Mouse (Mus musculus) hindbrain, embryonic 14.5 days (tissue): ENCODE measurements around the gene Nlrp6. TPM values are rescaled to one million over a fixed set of nuclear protein-coding genes. Genes with fewer than 3 reads are reported as not detected.
A peak's percentile ranks its signal among the peaks of the same experiment; 100 is the strongest.

Experiments
- ATAC-seq: fragments of 200-750 bp; cut with Nextera tagmentation; 2 replicates; pipeline ENCODE4 v1.8.0; 2017; ENCODE audit warnings: moderate number of reproducible peaks, mild to moderate bottlenecking, moderate TSS enrichment, moderate library complexity; ENCODE audit not compliant: low FRiP score
- DNase-seq: peaks from one replicate; pipeline ENCODE4 v3.0.0-alpha.2; 2015; ENCODE audit warnings: low spot score
- H3K27ac ChIP-seq: fragments of 300-500 bp; sonication (generic); 2 replicates; pipeline ENCODE4 v1.5.1; 2014; ENCODE audit warnings: mild to moderate bottlenecking, moderate library complexity
- H3K27me3 ChIP-seq: fragments of 300-500 bp; sonication (generic); 2 replicates; pipeline ENCODE4 v1.6.1; 2014; ENCODE audit warnings: mild to moderate bottlenecking, low read length, mixed read lengths; ENCODE audit not compliant: control insufficient read depth, insufficient read depth
- H3K36me3 ChIP-seq: fragments of 300-500 bp; sonication (generic); replicated peaks from 2 replicates; pipeline ENCODE4 v1.6.1; 2014; ENCODE audit not compliant: control insufficient read depth, insufficient read depth
- H3K4me1 ChIP-seq: fragments of 300-500 bp; sonication (generic); replicated peaks from 2 replicates; pipeline ENCODE4 v1.6.1; 2014; ENCODE audit warnings: antibody characterized with exemption, low read length, mixed read lengths; ENCODE audit not compliant: control insufficient read depth, insufficient read depth
- H3K4me2 ChIP-seq: fragments of 300-500 bp; sonication (generic); replicated peaks from 2 replicates; pipeline ENCODE4 v1.6.1; 2014; ENCODE audit warnings: mild to moderate bottlenecking, moderate library complexity
- H3K4me3 ChIP-seq: fragments of 300-500 bp; sonication (generic); replicated peaks from 2 replicates; pipeline ENCODE4 v1.5.1; 2014; ENCODE audit warnings: mild to moderate bottlenecking, low read length
- H3K9ac ChIP-seq: fragments of 300-500 bp; sonication (generic); 2 replicates; pipeline ENCODE4 v1.6.1; 2014
- H3K9me3 ChIP-seq: fragments of 300-500 bp; sonication (generic); 2 replicates; pipeline ENCODE4 v1.6.1; 2016; ENCODE audit warnings: low read length; ENCODE audit not compliant: control insufficient read depth
- WGBS: fragments of 180-500 bp; shearing (Covaris S2); extraction: QIAGEN DNeasy Blood & Tissue Kit; methylation state at CpG from one replicate; pipeline ENCODE4 v1.1.7; 2014; 5-methylcytosine and 5-hydroxymethylcytosine counted together
- polyA plus RNA-seq: library from polyadenylated mRNA; unstranded; fragments of >200 nt; fragmentation: Nextera tagmentation; extraction: Ambion mirVana; gene quantifications from 2 replicates; pipeline ENCODE4 v1.2.1, GENCODE M21; 2014

The Nlrp6 gene
- polyA plus RNA-seq, 1 experiment from 2014 or later: 0.60 TPM

- H3K4me3 ChIP-seq: no peak overlapping the region
- 56% methylated on average over 8 of the region's 8 CpGs for WGBS
- no peak for ATAC-seq
These were observed 30.3 kb downstream of the Nlrp6 start for GRCm38 (mm10) chr7:140951051-140951450.

GRCm38 (mm10) chr7:140951765-140952164 lies 31.1 kb downstream of the Nlrp6 start:
- WGBS: 82% methylated on average over 6 of the region's 6 CpGs
- DNase-seq (no peak), ATAC-seq (no peak)
- Histone ChIP-seq H3K4me2 (no peak overlapping the region), H3K4me1 (0 out of 2 replicates have a peak, but pooled peaks cover 8% of the 10 kb centered on the region), H3K27me3 (no peaks in the 10 kb centered on the region), H3K9me3 (no peaks in the 10 kb centered on the region), H3K36me3 (no peaks in the 10 kb centered on the region), H3K27ac (no peak overlapping the region), H3K9ac (no peak overlapping the region), H3K4me3 (no peak overlapping the region)

More at GRCm38 (mm10) chr7:140951051-140951450, 30.3 kb downstream of the Nlrp6 start:
- 0 out of 2 replicates have a peak, but pooled peaks cover 8% of the 10 kb centered on the region for H3K4me1 ChIP-seq
- DNase-seq: no peak
- H3K36me3 ChIP-seq: no peaks in the 10 kb centered on the region
- H3K9ac ChIP-seq: no peak overlapping the region
- H3K27ac ChIP-seq: no peak overlapping the region
- no peak overlapping the region for H3K4me2 ChIP-seq
- H3K9me3 ChIP-seq: no peaks in the 10 kb centered on the region
- H3K27me3 ChIP-seq: no peaks in the 10 kb centered on the region

GRCm38 (mm10) chr7:140952441-140952840 lies 31.7 kb downstream of the Nlrp6 start:
- 0 out of 2 replicates have a peak, but pooled peaks cover 8% of the 10 kb centered on the region for H3K4me1 ChIP-seq
- H3K36me3 ChIP-seq: no peaks in the 10 kb centered on the region
- H3K4me2 ChIP-seq: no peak overlapping the region
- H3K9me3 ChIP-seq: no peaks in the 10 kb centered on the region
- DNase-seq (no peak), ATAC-seq (no peak)
- 88% methylated on average over 7 of the region's 7 CpGs for WGBS
- no peaks in the 10 kb centered on the region for H3K27me3 ChIP-seq
- H3K9ac ChIP-seq: no peak overlapping the region
- no peak overlapping the region for H3K4me3 ChIP-seq
- H3K27ac ChIP-seq: no peak overlapping the region

- DNase-seq: no peak
- 0 out of 2 replicates have a peak, but pooled peaks cover 8% of the 10 kb centered on the region for H3K4me1 ChIP-seq
- H3K4me2 ChIP-seq: no peak overlapping the region
- ATAC-seq: no peak
- H3K27me3 ChIP-seq: no peaks in the 10 kb centered on the region
- no peak overlapping the region for H3K4me3 ChIP-seq
- 90% methylated on average over 11 of the region's 11 CpGs for WGBS
- no peak overlapping the region for H3K27ac ChIP-seq
- H3K9ac ChIP-seq: no peak overlapping the region
- H3K36me3 ChIP-seq: no peaks in the 10 kb centered on the region
- no peaks in the 10 kb centered on the region for H3K9me3 ChIP-seq
These were observed 32.4 kb downstream of the Nlrp6 start for GRCm38 (mm10) chr7:140953133-140953532.

- Histone ChIP-seq H3K4me2 (peak overlapping the region; percentile 61), H3K9ac (no peak overlapping the region), H3K36me3 (no peaks in the 10 kb centered on the region), H3K4me1 (0 out of 2 replicates have a peak, but pooled peaks cover 8% of the 10 kb centered on the region), H3K27ac (no peak overlapping the region), H3K9me3 (no peaks in the 10 kb centered on the region), H3K4me3 (no peak overlapping the region), H3K27me3 (no peaks in the 10 kb centered on the region)
- WGBS: 73% methylated on average over 15 of the region's 15 CpGs
- no peak for ATAC-seq
- no peak for DNase-seq
These were observed 33.4 kb downstream of the Nlrp6 start for GRCm38 (mm10) chr7:140953800-140954732.

- Histone ChIP-seq H3K36me3 (no peaks in the 10 kb centered on the region), H3K4me3 (peak overlapping the region; percentile 33), H3K9ac (0 out of 2 replicates have a peak overlapping the region, but pooled peaks have one; percentile 17), H3K27me3 (no peaks in the 10 kb centered on the region), H3K27ac (no peak overlapping the region), H3K4me1 (peaks cover 8% of the 10 kb centered on the region; the same call in 1 of the 2 replicates), H3K9me3 (no peaks in the 10 kb centered on the region), H3K4me2 (peak overlapping the region; percentile 61)
- 15% methylated on average over 9 of the region's 9 CpGs for WGBS
- no peak for ATAC-seq
- no peak for DNase-seq
These were observed 34.0 kb downstream of the Nlrp6 start for GRCm38 (mm10) chr7:140954733-140955071.

GRCm38 (mm10) chr7:140955342-140955741 lies 34.6 kb downstream of the Nlrp6 start:
- Histone ChIP-seq H3K9ac (peak overlapping the region; percentile 49), H3K4me3 (peak overlapping the region; percentile 33), H3K27ac (peak overlapping the region; percentile 14; the same call in 1 of the 2 replicates), H3K9me3 (no peaks in the 10 kb centered on the region), H3K4me2 (peak overlapping the region; percentile 61), H3K27me3 (no peaks in the 10 kb centered on the region), H3K36me3 (no peaks in the 10 kb centered on the region), H3K4me1 (peaks cover 8% of the 10 kb centered on the region; the same call in 1 of the 2 replicates)
- ATAC-seq: no peak; the same call in 1 of the 2 replicates
- DNase-seq: no peak
- WGBS: 21% methylated on average over 17 of the region's 17 CpGs

- DNase-seq: peak; percentile 48
- peak within 1 kb of the TSS; percentile 33 for H3K4me3 ChIP-seq
- H3K27me3 ChIP-seq: no peaks in the 10 kb centered on the region
- H3K4me1 ChIP-seq: peaks cover 8% of the 10 kb centered on the region; the same call in 1 of the 2 replicates
- no peaks in the 10 kb centered on the region for H3K36me3 ChIP-seq
- peak within 1 kb of the TSS; percentile 49 for H3K9ac ChIP-seq
- 26% methylated on average over 11 of the region's 11 CpGs for WGBS
- H3K4me2 ChIP-seq: peak within 1 kb of the TSS; percentile 61
- ATAC-seq: peak; percentile 24; the same call in 1 of the 2 replicates
- H3K9me3 ChIP-seq: no peaks in the 10 kb centered on the region
- H3K27ac ChIP-seq: peak within 1 kb of the TSS; percentile 14; the same call in 1 of the 2 replicates
These were observed 35.3 kb downstream of the Nlrp6 start, which contains the start of the genes Gm45717 and Ifitm2 for GRCm38 (mm10) chr7:140955758-140956555. Gene Gm45717, minus strand, starts transcription at chr7:140955937. Gene Ifitm2, minus strand, starts transcription at chr7:140955987.

- Histone ChIP-seq H3K36me3 (no peaks in the 10 kb centered on the region), H3K27ac (no peak overlapping the region), H3K9ac (no peak overlapping the region), H3K4me3 (no peak overlapping the region), H3K4me2 (no peak overlapping the region), H3K9me3 (no peaks in the 10 kb centered on the region), H3K27me3 (no peaks in the 10 kb centered on the region), H3K4me1 (peaks cover 8% of the 10 kb centered on the region; the same call in 1 of the 2 replicates)
- 54% methylated on average over 6 of the region's 6 CpGs for WGBS
- ATAC-seq (no peak), DNase-seq (no peak)
These were observed 35.8 kb downstream of the Nlrp6 start for GRCm38 (mm10) chr7:140956556-140956869.
